Comparison of ENCODE assay signal across 18 mouse cellular contexts in genomic region chr8:81098963-81099362, GRCm38 (mm10).
"Had no signal": no experiment of that assay in that cellular context is flagged by ENCODE, and none has a peak within 500 bp of the region (broad histone marks: within the 10 kb centered on the region; RNA-seq: fewer than 3 reads in every experiment).

No protein-coding gene starts in this region.

- DNase-seq: lung, adult 18-20 months; lung, postnatal 14 days; lung, postnatal 36 days; midbrain, embryonic 14.5 days; right cerebral cortex, postnatal 14 days; thymus, adult 18-20 months; thymus, postnatal 14 days; thymus, postnatal 36 days had no signal

- H3K4me2 ChIP-seq: lung, embryonic 15.5 days; midbrain, embryonic 12.5 days; neural tube, embryonic 13.5 days; neural tube, embryonic 15.5 days; stomach, embryonic 15.5 days had no signal

- H3K4me3 ChIP-seq: lung, embryonic 15.5 days; midbrain, embryonic 10.5 days; midbrain, embryonic 12.5 days; myocyte; neural tube, embryonic 13.5 days; neural tube, embryonic 15.5 days; stomach, embryonic 15.5 days had no signal

- H3K27me3 ChIP-seq: lung, embryonic 15.5 days; midbrain, embryonic 12.5 days; neural tube, embryonic 13.5 days; neural tube, embryonic 15.5 days; stomach, embryonic 15.5 days had no signal

- H3K4me1 ChIP-seq: midbrain, embryonic 10.5 days; midbrain, embryonic 12.5 days; neural tube, embryonic 13.5 days; neural tube, embryonic 15.5 days; stomach, embryonic 15.5 days had no signal

- ATAC-seq: lung, postnatal 0 days; midbrain, embryonic 16.5 days had no signal

- H3K9me3 ChIP-seq: lung, embryonic 15.5 days; midbrain, embryonic 10.5 days; midbrain, embryonic 12.5 days; neural tube, embryonic 13.5 days; neural tube, embryonic 15.5 days; stomach, embryonic 15.5 days had no signal

- H3K9ac ChIP-seq: lung, embryonic 15.5 days; midbrain, embryonic 12.5 days; neural tube, embryonic 13.5 days; neural tube, embryonic 15.5 days; stomach, embryonic 15.5 days had no signal

- H3K36me3 ChIP-seq: lung, embryonic 15.5 days; midbrain, embryonic 10.5 days; midbrain, embryonic 12.5 days; neural tube, embryonic 13.5 days; neural tube, embryonic 15.5 days; stomach, embryonic 15.5 days had no signal

- H3K27ac ChIP-seq: lung, embryonic 15.5 days; macrophage; midbrain, embryonic 10.5 days; midbrain, embryonic 12.5 days; neural tube, embryonic 13.5 days; neural tube, embryonic 15.5 days; stomach, embryonic 15.5 days had no signal
